Mouse (Mus musculus): Measurements from ENCODE around the gene Vti1a. TPM values are rescaled to one million over a fixed set of nuclear protein-coding genes. Genes with fewer than 3 reads are reported as not detected.
A peak's percentile ranks its signal among the peaks of the same experiment; 100 is the strongest.

Gene Vti1a
- total RNA-seq, 2 experiments from 2014 or later: 20.9 to 34.3 TPM

GRCm38 (mm10) chr19:55449084-55449483 is 133.0 kb downstream of the Vti1a start:
- no peak for ATAC-seq (ENCODE audit: poor library complexity, severe bottlenecking)

DNA sequence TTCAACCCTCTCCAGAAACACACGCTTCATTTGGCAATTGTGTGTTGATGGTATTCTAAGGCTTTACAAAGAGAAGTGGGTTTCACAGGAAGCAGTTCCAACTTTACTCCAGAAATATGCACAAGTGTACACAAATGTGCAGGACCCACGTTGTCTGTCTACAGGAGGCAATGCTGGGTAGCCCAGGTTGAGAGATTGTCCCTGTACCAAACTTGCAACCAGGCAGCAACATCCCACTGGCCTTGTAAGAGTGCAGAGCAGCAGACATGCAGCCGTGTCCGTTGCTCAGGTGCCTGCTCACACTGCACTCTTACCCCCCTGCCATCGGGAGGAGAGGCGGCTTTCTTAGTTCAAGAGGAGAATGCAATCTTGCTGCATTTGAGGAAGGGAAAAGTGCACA is 133.4 kb downstream of the Vti1a start:
- ATAC-seq (ENCODE audit: poor library complexity, severe bottlenecking): no peak

- ATAC-seq (ENCODE audit: poor library complexity, severe bottlenecking): no peak
Observed at GRCm38 (mm10) chr19:55456325-55457091, 140.4 kb downstream of the Vti1a start.

- ATAC-seq (ENCODE audit: poor library complexity, severe bottlenecking): 0 out of 2 replicates have a peak, but pooled peaks have one; percentile 27
Observed at GRCm38 (mm10) chr19:55461963-55462362, 145.9 kb downstream of the Vti1a start.

- ATAC-seq (ENCODE audit: poor library complexity, severe bottlenecking): no peak
Observed at GRCm38 (mm10) chr19:55463670-55464069, 147.6 kb downstream of the Vti1a start.

DNA sequence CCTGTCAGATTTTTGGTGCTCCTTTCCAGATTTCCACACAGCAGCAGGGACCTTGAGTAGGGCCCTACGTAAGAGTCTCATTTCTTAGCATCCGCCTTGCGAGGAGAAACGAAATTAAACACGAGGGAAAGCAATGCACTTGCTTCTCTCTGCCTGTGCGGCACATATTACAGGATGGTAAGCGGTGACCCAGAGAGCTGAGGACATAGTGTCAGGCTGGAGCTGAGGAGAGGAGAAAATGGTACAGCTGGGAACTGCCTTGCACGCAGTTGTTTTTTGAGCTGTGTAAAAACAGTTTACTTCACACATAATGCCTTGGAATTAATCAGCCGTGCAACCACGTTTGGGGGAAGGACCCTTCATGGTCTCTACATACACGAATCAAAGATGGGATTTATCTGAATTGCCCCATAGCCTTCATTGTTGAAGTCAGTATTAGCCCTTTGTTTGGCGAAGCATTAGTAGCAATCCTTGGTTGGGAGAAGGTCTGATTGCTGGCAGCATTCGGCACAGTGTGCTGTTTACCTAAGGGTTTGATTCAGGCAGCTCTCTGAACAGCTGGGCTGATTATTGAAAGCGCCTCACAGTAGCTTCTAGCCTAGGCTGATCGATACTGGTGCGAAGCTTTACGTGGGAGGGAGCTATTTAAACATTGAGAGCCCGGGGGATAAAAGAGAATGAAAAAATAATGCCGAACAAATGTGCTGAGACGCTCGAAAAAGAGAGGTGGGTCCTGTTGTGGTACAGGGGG is 153.4 kb downstream of the Vti1a start:
- ATAC-seq (ENCODE audit: poor library complexity, severe bottlenecking): no peak

DNA sequence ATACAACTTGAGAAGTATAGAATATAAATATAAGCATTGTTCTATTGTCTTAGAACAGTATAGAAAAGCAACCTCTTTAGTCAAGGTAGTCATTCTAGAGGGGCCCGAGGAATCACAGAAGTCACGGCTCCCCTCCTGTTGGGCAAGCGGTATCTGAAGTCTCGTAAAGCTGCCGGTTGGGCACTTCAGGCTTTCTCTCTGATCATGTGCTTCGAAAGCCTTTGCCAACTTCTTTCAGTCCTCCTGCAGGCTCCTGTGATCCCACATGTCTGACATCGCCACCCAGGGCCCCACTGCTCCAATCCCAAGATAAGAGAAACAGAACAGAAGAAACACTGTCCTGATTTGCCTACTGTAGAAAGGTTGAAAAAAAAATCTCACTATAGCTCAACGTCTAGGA is 156.5 kb downstream of the Vti1a start:
- ATAC-seq (ENCODE audit: poor library complexity, severe bottlenecking): no peak

DNA sequence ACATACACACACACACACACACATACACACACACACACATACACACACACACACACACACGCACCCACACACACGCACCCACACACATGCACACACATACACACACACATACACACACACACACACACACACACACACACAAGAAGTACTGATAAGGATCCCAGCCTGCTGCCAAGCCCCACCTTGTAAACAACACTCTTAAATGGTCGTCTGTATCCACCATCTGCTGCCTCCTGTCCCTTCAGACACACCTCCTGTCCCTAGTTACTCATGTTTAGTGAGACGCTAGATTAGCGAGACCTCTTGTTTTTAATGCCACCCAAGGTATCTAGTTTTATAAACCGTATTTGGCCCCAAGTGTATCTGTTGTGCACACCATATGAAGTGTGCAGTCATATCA is 158.1 kb downstream of the Vti1a start:
- no peak for ATAC-seq (ENCODE audit: poor library complexity, severe bottlenecking)

DNA sequence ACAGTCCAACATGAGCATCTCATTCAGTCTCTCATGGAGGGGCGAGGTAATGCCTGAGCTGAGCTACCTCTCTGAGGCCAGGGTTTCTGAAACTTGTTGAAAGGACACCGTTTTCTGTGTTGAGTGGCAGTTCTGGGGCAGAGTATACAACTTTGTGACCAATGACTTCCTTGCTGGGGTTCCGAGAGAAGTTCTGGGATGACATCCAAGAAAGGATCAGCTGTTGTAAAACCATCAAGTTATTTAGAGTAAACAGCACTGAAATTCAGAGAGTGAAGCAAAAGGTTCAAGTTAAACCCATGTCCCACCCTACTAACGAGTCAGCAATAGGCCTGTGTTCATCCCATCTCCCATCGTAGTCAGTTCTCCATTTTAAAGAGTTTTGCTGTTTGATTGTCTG is 164.4 kb downstream of the Vti1a start:
- no peak for ATAC-seq (ENCODE audit: poor library complexity, severe bottlenecking)

DNA sequence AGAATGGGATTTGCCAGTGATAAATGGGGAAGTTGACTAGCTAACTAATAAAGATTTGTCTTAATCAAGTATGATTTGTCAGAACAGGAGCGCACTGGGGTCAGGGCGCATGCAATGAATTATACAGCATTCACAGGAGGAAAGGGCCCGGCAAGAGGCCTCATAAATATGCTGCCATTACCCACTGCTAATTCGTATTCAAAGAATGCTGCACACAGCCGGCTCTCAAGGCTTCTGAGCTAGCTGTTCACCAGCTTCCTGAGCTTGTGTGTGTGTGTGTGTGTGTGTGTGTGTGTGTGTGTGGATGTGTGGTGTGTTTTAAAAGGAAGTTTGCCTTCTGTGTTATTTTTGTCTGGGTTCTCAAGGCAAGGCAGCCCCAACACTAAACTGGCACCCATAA is 165.2 kb downstream of the Vti1a start:
- no peak for ATAC-seq (ENCODE audit: poor library complexity, severe bottlenecking)

GRCm38 (mm10) chr19:55483526-55483925 is 167.4 kb downstream of the Vti1a start:
- ATAC-seq (ENCODE audit: poor library complexity, severe bottlenecking): no peak

- no peak for ATAC-seq (ENCODE audit: poor library complexity, severe bottlenecking)
Observed at GRCm38 (mm10) chr19:55484559-55484958, 168.5 kb downstream of the Vti1a start.

- ATAC-seq (ENCODE audit: poor library complexity, severe bottlenecking): no peak
Observed at GRCm38 (mm10) chr19:55486473-55486872, 170.4 kb downstream of the Vti1a start.

- ATAC-seq (ENCODE audit: poor library complexity, severe bottlenecking): no peak
Observed at GRCm38 (mm10) chr19:55491126-55492076, 175.3 kb downstream of the Vti1a start.

- no peak for ATAC-seq (ENCODE audit: poor library complexity, severe bottlenecking)
Observed at GRCm38 (mm10) chr19:55496333-55496732, 180.2 kb downstream of the Vti1a start.

- no peak for ATAC-seq (ENCODE audit: poor library complexity, severe bottlenecking)
Observed at GRCm38 (mm10) chr19:55499179-55499863, 183.2 kb downstream of the Vti1a start.

DNA sequence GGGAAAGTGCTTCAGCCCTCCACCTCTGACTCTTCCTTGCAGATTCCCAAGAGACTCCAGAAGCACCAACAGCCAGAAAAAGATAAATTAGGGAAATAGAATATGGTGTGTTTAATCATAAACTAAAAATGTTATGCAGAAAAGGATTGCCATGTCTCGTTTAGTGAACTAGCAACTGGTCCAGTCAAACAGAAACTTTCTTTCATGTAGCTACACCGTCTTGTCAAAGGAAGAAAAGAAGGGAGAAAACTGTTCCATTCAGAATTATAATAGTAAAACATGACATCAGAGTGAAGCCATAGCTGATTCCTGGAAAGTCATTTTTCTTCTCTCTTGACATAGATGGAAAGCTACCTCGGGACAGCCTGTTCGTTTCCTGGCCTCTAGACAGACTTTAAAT is 185.9 kb downstream of the Vti1a start:
- no peak for ATAC-seq (ENCODE audit: poor library complexity, severe bottlenecking)

DNA sequence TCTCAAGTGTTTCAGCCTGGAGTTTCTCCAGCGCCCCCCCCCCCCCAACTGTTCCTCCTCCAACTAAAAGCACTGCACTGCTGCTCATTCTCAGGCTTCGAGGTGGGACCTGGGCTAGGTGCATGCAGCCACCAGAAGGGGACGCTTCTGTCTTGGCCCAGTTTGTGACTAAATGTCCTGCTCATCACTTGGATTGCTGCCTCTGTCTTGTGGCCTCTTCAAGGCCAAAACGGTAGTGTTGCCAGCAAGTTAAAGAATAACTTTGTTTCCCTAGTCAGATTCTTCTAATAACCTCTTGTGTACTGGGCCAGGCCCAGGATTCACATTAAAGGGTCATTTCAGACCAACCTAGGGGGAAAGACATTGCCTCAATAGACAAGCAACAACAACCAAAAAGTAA is 187.7 kb downstream of the Vti1a start:
- ATAC-seq (ENCODE audit: poor library complexity, severe bottlenecking): no peak

GRCm38 (mm10) chr19:55507748-55508147 is 191.7 kb downstream of the Vti1a start:
- no peak for ATAC-seq (ENCODE audit: poor library complexity, severe bottlenecking)

GRCm38 (mm10) chr19:55508239-55508638 is 192.1 kb downstream of the Vti1a start:
- ATAC-seq (ENCODE audit: poor library complexity, severe bottlenecking): no peak

GRCm38 (mm10) chr19:55508965-55509364 is 192.9 kb downstream of the Vti1a start:
- no peak for ATAC-seq (ENCODE audit: poor library complexity, severe bottlenecking)

Measured in megakaryocyte, adult 5-6 weeks (primary cell).